Mouse (Mus musculus) cerebellum, adult 2 months (tissue): ENCODE data around the gene Col24a1.

Experiments used
- CTCF ChIP-seq: fragments of 200-500 bp; IDR thresholded peaks from 2 replicates; pipeline ENCODE4 v1.5.1; 2011; ENCODE audit warnings: low read depth, mild to moderate bottlenecking, control low read depth, low read length, moderate library complexity, borderline replicate concordance; ENCODE audit not compliant: insufficient read depth
- POLR2A ChIP-seq: fragments of 200-500 bp; IDR thresholded peaks from 2 replicates; pipeline ENCODE4 v1.6.1; 2011; ENCODE audit warnings: low read length, control low read depth, borderline replicate concordance; ENCODE audit not compliant: insufficient read depth

GRCm38 (mm10) chr3:145576876-145577275 lies 284.6 kb downstream of the Col24a1 start:
- TF ChIP-seq POLR2A (no peak), CTCF (no peak)
